Mouse (Mus musculus): ENCODE measurements around the gene Pfkm. TPM values are rescaled to one million over a fixed set of nuclear protein-coding genes. Genes with fewer than 3 reads are reported as not detected.
A peak's percentile ranks its signal among the peaks of the same experiment; 100 is the strongest.

The Pfkm gene
- polyA plus RNA-seq (2016; fragmentation: Nextera tagmentation; extraction: Ambion mirVana): 52.1 and 54.8 TPM in 2 replicates

DNA sequence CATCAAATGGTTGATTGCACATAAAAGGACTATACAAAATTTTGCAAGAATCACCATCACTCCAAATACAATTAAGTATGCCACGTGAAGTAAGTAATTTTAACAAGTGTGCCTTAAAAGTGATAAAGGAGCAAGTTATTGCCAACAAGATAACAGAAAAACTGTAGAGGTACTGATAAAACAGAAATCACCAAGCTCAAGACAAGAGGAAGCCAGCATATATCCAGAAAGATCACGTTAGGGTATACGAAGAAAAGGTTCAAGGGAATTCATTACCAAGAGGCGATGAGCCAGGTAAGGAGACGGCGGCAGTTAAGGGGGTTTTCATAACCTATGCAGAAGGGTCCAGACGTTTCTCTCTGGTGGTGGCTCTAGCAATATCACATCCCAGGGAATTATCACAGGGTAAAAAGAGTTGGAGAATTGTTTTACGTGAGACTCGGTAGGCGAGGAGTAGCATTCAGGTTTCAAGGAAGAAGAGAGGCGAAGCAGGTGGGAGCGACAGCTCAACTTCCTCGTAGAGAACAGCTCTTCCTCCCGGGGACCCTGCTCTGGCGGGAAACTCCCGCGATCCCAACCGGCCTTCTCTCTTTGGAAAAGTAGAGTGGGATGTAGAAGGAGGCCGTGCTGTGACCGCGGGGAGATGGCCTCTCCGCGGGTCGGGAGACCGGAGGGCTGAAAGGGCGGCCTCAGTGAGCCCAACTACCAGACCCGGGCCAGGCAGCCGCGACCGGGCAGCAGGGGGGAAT is at the start of gene Pfkm:
Gene Pfkm (plus strand): TSS at position 218 of the 749 bp plus-strand sequence.
- ATAC-seq (ENCODE audit: low FRiP score, low read depth): no peak

DNA sequence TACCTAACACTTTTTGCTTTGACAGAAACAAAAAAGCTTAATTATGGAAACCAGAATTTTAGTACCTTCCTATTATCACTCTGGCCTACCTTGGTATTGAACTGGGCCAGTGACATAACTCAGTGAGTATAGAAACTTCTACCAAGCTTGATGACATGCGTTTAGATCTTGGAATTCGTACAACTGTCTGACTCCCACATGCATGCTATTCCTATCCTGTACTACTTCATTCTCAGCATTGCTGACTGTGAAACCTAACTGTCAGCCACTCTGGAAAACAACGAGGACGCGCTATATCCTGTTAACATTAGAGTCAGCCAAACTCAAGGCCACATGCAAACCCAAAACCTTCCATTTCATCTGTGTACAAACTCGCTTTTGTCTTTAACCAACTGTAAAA is 48.4 kb upstream of the Pfkm start:
- H3K36me3 ChIP-seq: peaks cover 95% of the 10 kb centered on the region
- 96% methylated on average over 6 of the region's 6 CpGs for WGBS
- no peaks in the 10 kb centered on the region for H3K9me3 ChIP-seq
- H3K27ac ChIP-seq (replicated peaks): no peak overlapping the region
- H3K9ac ChIP-seq (replicated peaks): no peak overlapping the region
- no peak overlapping the region for H3K4me3 ChIP-seq
- no peaks in the 10 kb centered on the region for H3K4me1 ChIP-seq
- no peak for ATAC-seq (ENCODE audit: low FRiP score, low read depth)
- H3K4me2 ChIP-seq (replicated peaks): no peak overlapping the region
- H3K27me3 ChIP-seq: no peaks in the 10 kb centered on the region

More for the DNA sequence above, at the start of gene Pfkm:
- WGBS: under 1% methylated on average over 30 of the region's 30 CpGs
- no peaks in the 10 kb centered on the region for H3K27me3 ChIP-seq
- H3K4me3 ChIP-seq: peak within 1 kb of the TSS; percentile 91
- peak within 1 kb of the TSS; percentile 87 for H3K4me2 ChIP-seq (replicated peaks)
- peak within 1 kb of the TSS; percentile 87 for H3K9ac ChIP-seq (replicated peaks)
- H3K4me1 ChIP-seq: peaks cover 21% of the 10 kb centered on the region
- peaks cover 9% of the 10 kb centered on the region for H3K36me3 ChIP-seq
- H3K9me3 ChIP-seq: no peaks in the 10 kb centered on the region
- peak within 1 kb of the TSS; percentile 95 for H3K27ac ChIP-seq (replicated peaks)

DNA sequence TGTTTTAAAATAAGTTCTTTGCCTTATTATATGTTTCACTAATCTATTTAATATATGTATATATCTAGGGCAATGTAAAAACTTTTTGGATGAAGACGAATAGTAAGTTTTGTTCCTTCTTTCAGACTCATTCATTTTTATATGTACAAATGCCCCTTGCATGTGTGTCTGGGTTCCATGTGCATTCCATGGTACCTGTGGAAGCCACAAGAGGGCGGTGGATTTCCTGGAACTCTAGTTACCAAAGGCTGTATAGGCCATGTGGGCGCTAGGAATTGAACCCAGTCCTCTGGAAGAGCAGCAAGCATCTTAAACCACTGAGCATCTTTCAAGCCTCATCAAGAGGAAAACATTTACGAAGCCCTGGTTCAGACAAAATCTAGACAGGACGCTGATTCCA is 48.0 kb upstream of the Pfkm start:
- no peaks in the 10 kb centered on the region for H3K4me1 ChIP-seq
- H3K4me2 ChIP-seq (replicated peaks): no peak overlapping the region
- ATAC-seq (ENCODE audit: low FRiP score, low read depth): no peak
- peaks cover 94% of the 10 kb centered on the region for H3K36me3 ChIP-seq
- no peaks in the 10 kb centered on the region for H3K9me3 ChIP-seq
- WGBS: 93% methylated on average over 5 of the region's 5 CpGs
- H3K27ac ChIP-seq (replicated peaks): no peak overlapping the region
- no peak overlapping the region for H3K4me3 ChIP-seq
- H3K27me3 ChIP-seq: no peaks in the 10 kb centered on the region
- H3K9ac ChIP-seq (replicated peaks): no peak overlapping the region

- Histone ChIP-seq H3K27ac (replicated peaks) (no peak overlapping the region), H3K4me2 (replicated peaks) (no peak overlapping the region), H3K9me3 (no peaks in the 10 kb centered on the region), H3K9ac (replicated peaks) (no peak overlapping the region), H3K36me3 (peaks cover 84% of the 10 kb centered on the region), H3K27me3 (no peaks in the 10 kb centered on the region), H3K4me3 (no peak overlapping the region), H3K4me1 (no peaks in the 10 kb centered on the region)
- 94% methylated on average over 13 of the region's 13 CpGs for WGBS
- no peak for ATAC-seq (ENCODE audit: low FRiP score, low read depth)
These were observed 43.3 kb upstream of the Pfkm start for GRCm38 (mm10) chr15:98048918-98049700.

DNA sequence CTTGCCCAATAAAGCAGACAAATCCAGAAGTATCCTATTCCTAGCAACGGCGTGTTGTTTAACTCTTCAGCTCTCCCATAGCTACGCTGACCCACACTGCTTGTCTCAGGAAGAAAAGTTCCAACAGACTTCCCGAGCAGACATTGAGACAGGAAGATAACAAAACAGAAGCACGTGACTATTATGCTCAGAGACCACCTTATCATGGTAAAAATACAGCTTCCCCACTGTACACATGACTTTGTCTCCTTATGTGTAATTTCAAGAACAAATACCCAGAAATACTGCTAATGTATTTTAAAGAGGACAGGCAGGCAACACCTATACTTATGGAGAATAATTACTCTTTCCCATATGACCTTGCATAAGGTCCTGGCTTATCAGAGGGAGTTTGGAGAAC is 40.7 kb upstream of the Pfkm start:
- Histone ChIP-seq H3K27me3 (no peaks in the 10 kb centered on the region), H3K9ac (replicated peaks) (no peak overlapping the region), H3K36me3 (peaks cover 66% of the 10 kb centered on the region), H3K4me1 (no peaks in the 10 kb centered on the region), H3K27ac (replicated peaks) (no peak overlapping the region), H3K9me3 (no peaks in the 10 kb centered on the region), H3K4me3 (no peak overlapping the region), H3K4me2 (replicated peaks) (no peak overlapping the region)
- WGBS: 94% methylated on average over 5 of the region's 5 CpGs
- no peak for ATAC-seq (ENCODE audit: low FRiP score, low read depth)

- WGBS: 34% methylated on average over 5 of the region's 5 CpGs
- Histone ChIP-seq H3K4me3 (no peak overlapping the region), H3K9me3 (no peaks in the 10 kb centered on the region), H3K4me1 (no peaks in the 10 kb centered on the region), H3K9ac (replicated peaks) (no peak overlapping the region), H3K27ac (replicated peaks) (no peak overlapping the region), H3K36me3 (peaks cover 58% of the 10 kb centered on the region), H3K4me2 (replicated peaks) (no peak overlapping the region), H3K27me3 (no peaks in the 10 kb centered on the region)
- no peak for ATAC-seq (ENCODE audit: low FRiP score, low read depth)
These were observed 37.1 kb upstream of the Pfkm start for GRCm38 (mm10) chr15:98055246-98055645.

- peaks cover 73% of the 10 kb centered on the region for H3K36me3 ChIP-seq
- no peaks in the 10 kb centered on the region for H3K9me3 ChIP-seq
- H3K4me2 ChIP-seq (replicated peaks): no peak overlapping the region
- 94% methylated on average over 5 of the region's 5 CpGs for WGBS
- no peaks in the 10 kb centered on the region for H3K4me1 ChIP-seq
- no peak overlapping the region for H3K27ac ChIP-seq (replicated peaks)
- ATAC-seq (ENCODE audit: low FRiP score, low read depth): no peak
- H3K27me3 ChIP-seq: no peaks in the 10 kb centered on the region
- H3K9ac ChIP-seq (replicated peaks): no peak overlapping the region
- no peak overlapping the region for H3K4me3 ChIP-seq
These were observed 26.5 kb upstream of the Pfkm start for GRCm38 (mm10) chr15:98065881-98066280.

DNA sequence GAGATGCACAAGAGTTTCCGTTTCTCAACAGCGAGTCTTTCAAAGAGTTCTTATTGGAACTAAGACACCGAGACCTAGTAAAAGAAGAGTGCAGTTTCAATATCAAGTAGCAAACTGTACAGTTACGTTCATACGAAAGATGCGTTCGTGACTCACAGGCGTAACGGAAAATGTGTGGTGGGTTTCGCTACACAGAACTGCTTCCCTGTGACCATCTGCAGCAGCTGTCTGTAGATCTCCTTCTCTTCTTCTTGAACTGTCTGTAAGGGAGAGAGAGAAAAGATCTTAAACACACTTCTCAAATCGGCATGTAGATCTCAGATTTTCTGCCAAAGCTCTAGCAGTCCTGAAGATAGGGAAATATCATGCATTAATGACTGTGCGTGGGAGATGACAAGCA is 25.8 kb upstream of the Pfkm start:
- peaks cover 69% of the 10 kb centered on the region for H3K36me3 ChIP-seq
- H3K4me3 ChIP-seq: no peak overlapping the region
- H3K27ac ChIP-seq (replicated peaks): no peak overlapping the region
- no peaks in the 10 kb centered on the region for H3K27me3 ChIP-seq
- no peak overlapping the region for H3K9ac ChIP-seq (replicated peaks)
- H3K9me3 ChIP-seq: no peaks in the 10 kb centered on the region
- no peak for ATAC-seq (ENCODE audit: low FRiP score, low read depth)
- no peaks in the 10 kb centered on the region for H3K4me1 ChIP-seq
- whole genome bisulfite sequencing: 94% methylated on average over 12 of the region's 12 CpGs
- H3K4me2 ChIP-seq (replicated peaks): no peak overlapping the region

- Histone ChIP-seq H3K4me2 (replicated peaks) (no peak overlapping the region), H3K9me3 (no peaks in the 10 kb centered on the region), H3K4me1 (no peaks in the 10 kb centered on the region), H3K27ac (replicated peaks) (no peak overlapping the region), H3K27me3 (no peaks in the 10 kb centered on the region), H3K9ac (replicated peaks) (no peak overlapping the region), H3K36me3 (peaks cover 70% of the 10 kb centered on the region), H3K4me3 (no peak overlapping the region)
- WGBS: 73% methylated on average over 3 of the region's 3 CpGs
- ATAC-seq (ENCODE audit: low FRiP score, low read depth): no peak
These were observed 24.9 kb upstream of the Pfkm start for GRCm38 (mm10) chr15:98067492-98067891.

DNA sequence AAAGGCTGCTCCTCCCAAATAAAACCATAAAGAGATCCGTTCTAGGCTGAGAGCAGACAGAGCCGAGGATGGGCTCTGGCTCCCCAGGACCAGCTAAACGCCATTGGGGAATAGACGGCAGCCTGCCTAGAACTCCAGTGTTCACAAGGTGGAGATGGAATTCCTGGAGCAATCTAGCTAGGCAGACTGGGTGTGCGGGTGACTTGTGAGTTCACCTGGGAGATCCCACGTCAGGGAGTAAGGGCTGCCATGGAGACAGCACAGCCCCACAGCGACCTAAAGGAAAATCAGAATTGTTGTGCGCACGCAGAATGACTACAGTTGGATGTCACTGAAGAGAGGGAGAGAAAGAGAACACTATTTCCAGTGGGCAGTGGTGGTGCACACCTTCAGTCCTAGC is 23.9 kb upstream of the Pfkm start:
- no peak for ATAC-seq (ENCODE audit: low FRiP score, low read depth)
- Histone ChIP-seq H3K4me2 (replicated peaks) (no peak overlapping the region), H3K27ac (replicated peaks) (no peak overlapping the region), H3K4me1 (no peaks in the 10 kb centered on the region), H3K9me3 (no peaks in the 10 kb centered on the region), H3K36me3 (peaks cover 65% of the 10 kb centered on the region), H3K4me3 (no peak overlapping the region), H3K9ac (replicated peaks) (no peak overlapping the region), H3K27me3 (no peaks in the 10 kb centered on the region)
- WGBS: 93% methylated on average over 9 of the region's 9 CpGs

DNA sequence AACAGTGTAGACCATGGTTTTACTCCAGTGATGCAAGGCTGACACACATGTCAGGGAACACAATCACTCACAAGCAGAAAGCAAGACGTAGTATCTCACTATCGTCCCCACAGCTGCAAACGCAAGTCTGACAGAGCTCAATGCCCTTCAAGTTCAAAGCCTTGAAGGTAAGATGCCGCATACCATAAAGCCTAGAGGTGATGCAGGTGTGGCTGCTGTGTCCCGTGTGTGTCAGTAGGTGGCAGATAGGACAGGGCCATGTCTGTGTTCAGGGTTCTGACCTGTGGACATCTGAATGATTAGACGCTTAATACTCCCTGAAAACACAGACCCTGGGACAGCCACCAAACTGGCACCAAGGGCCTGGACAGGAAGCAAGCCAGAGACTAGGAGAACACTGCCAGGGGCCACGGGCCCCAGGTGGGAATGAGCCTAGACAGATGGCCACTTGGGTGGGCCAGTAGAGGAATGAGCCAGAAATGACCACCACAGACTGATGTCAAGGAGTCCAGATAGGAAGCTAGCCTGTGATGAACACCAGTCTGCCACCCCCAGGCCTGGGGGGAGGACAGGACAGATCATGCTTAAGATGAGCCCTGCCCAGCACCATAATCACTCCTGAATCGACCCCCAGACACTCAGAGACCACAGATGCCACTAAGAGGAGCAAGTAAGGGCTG is 22.7 kb upstream of the Pfkm start:
- H3K36me3 ChIP-seq: peaks cover 65% of the 10 kb centered on the region
- no peak for ATAC-seq (ENCODE audit: low FRiP score, low read depth)

DNA sequence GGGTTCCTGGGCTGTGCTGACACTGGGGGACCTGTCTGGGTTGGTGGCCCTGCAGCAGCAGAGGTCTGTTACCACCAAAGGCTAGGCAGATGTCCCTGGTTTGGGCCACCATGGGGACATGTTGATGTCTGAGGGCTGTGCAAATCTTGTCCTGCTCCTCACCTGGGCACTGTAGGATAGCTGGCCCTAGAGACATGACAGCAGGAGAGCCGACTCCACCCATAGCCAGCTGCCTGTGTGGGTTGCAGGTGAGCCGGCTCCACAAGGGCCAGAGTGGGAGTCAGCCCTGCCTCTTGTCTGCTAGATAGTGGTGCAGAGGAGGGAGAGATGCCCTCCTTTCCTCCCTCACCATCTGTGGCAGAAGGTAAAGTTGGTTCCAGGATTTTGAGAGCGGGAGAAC is 22.0 kb upstream of the Pfkm start:
- Histone ChIP-seq H3K9me3 (no peaks in the 10 kb centered on the region), H3K4me2 (replicated peaks) (no peak overlapping the region), H3K27me3 (no peaks in the 10 kb centered on the region), H3K4me1 (no peaks in the 10 kb centered on the region), H3K27ac (replicated peaks) (no peak overlapping the region), H3K36me3 (peaks cover 66% of the 10 kb centered on the region), H3K9ac (replicated peaks) (no peak overlapping the region), H3K4me3 (no peak overlapping the region)
- ATAC-seq (ENCODE audit: low FRiP score, low read depth): no peak
- WGBS: 85% methylated on average over 3 of the region's 3 CpGs

More for the DNA sequence above, 22.7 kb upstream of the Pfkm start:
- Histone ChIP-seq H3K4me2 (replicated peaks) (no peak overlapping the region), H3K9ac (replicated peaks) (no peak overlapping the region), H3K27me3 (no peaks in the 10 kb centered on the region), H3K4me1 (no peaks in the 10 kb centered on the region), H3K9me3 (no peaks in the 10 kb centered on the region), H3K27ac (replicated peaks) (no peak overlapping the region), H3K4me3 (no peak overlapping the region)
- WGBS: 89% methylated on average over 8 of the region's 8 CpGs

Measured in midbrain, embryonic 12.5 days (tissue).